Mouse (Mus musculus) hindbrain, embryonic 14.5 days (tissue): ENCODE measurements around the gene March2. TPM values are rescaled to one million over a fixed set of nuclear protein-coding genes. Genes with fewer than 3 reads are reported as not detected.

Source experiments
- polyA plus RNA-seq: library from polyadenylated mRNA; unstranded; fragments of >200 nt; fragmentation: Nextera tagmentation; extraction: Ambion mirVana; gene quantifications from 2 replicates; pipeline ENCODE4 v1.2.1, GENCODE M21; 2014

The March2 gene
- polyA plus RNA-seq, 1 experiment from 2014 or later, result 69.0 TPM

Other genes with a start within 250 kb of the March2 start
- gene Adamts10, start 194.5 kb downstream of the March2 start, polyA plus RNA-seq, result 47.7 and 59.0 TPM in 2 replicates
- 1.7 and 2.0 TPM in 2 replicates for gene Myo1f, start 163.0 kb downstream of the March2 start, polyA plus RNA-seq
- gene Zfp414, start 89.6 kb downstream of the March2 start, polyA plus RNA-seq, result 81.3 and 85.9 TPM in 2 replicates
- 0.37 and 0.70 TPM in 2 replicates for gene Pram1, start 80.6 kb downstream of the March2 start, polyA plus RNA-seq
- gene Hnrnpm, start 31.8 kb downstream of the March2 start, polyA plus RNA-seq, result 161 and 173 TPM in 2 replicates
- 370 and 430 TPM in 2 replicates for gene Rab11b, start 41.9 kb upstream of the March2 start, polyA plus RNA-seq
- 19.1 and 25.1 TPM in 2 replicates for gene Angptl4, start 63.2 kb upstream of the March2 start, polyA plus RNA-seq
- 44.7 and 47.7 TPM in 2 replicates for gene Kank3, start 91.8 kb upstream of the March2 start, polyA plus RNA-seq
- 580 and 749 TPM in 2 replicates for gene Rps28, start 105.9 kb upstream of the March2 start, polyA plus RNA-seq
- gene Ndufa7, start 105.9 kb upstream of the March2 start, polyA plus RNA-seq, result 487 and 568 TPM in 2 replicates
- gene Cd320, start 124.4 kb upstream of the March2 start, polyA plus RNA-seq, result 57.5 and 59.6 TPM in 2 replicates
- not detected in 2 replicates for gene Gm7029, start 155.2 kb upstream of the March2 start, polyA plus RNA-seq
- gene Kifc1, start 172.0 kb upstream of the March2 start, polyA plus RNA-seq, result 1.7 and 1.8 TPM in 2 replicates
- 0.59 TPM in 1 of 2 replicates, not detected in the other for gene Platr17, start 186.5 kb upstream of the March2 start, polyA plus RNA-seq
- 39.2 and 43.2 TPM in 2 replicates for gene Daxx, start 190.7 kb upstream of the March2 start, polyA plus RNA-seq
- gene Tapbp, start 197.2 kb upstream of the March2 start, polyA plus RNA-seq, result 24.9 and 29.6 TPM in 2 replicates
- gene Zbtb22, start 197.2 kb upstream of the March2 start, polyA plus RNA-seq, result 10.4 and 11.4 TPM in 2 replicates
- gene Rgl2, start 210.9 kb upstream of the March2 start, polyA plus RNA-seq, result 47.7 and 49.2 TPM in 2 replicates
- 157 and 161 TPM in 2 replicates for gene Pfdn6, start 221.7 kb upstream of the March2 start, polyA plus RNA-seq
- gene Wdr46, start 222.0 kb upstream of the March2 start, polyA plus RNA-seq, result 15.6 and 19.5 TPM in 2 replicates
- 7.8 and 9.2 TPM in 2 replicates for gene B3galt4, start 232.8 kb upstream of the March2 start, polyA plus RNA-seq
- 56.0 and 56.6 TPM in 2 replicates for gene Vps52, start 237.1 kb upstream of the March2 start, polyA plus RNA-seq
- 804 and 966 TPM in 2 replicates for gene Rps18, start 237.3 kb upstream of the March2 start, polyA plus RNA-seq